Mouse (Mus musculus) C2C12 (cell line): ENCODE results near the gene Dcaf8. TPM values are rescaled to one million over a fixed set of nuclear protein-coding genes. Genes with fewer than 3 reads are reported as not detected.
A peak's percentile ranks its signal among the peaks of the same experiment; 100 is the strongest.

ENCODE experiments used
- H3K27me3 ChIP-seq: one replicate; pipeline ENCODE4 v1.6.1; 2011; ENCODE audit not compliant: control insufficient read depth, insufficient read depth, insufficient read length
- H3K36me3 ChIP-seq: one replicate; pipeline ENCODE4 v1.6.1; 2011; ENCODE audit not compliant: control insufficient read depth, insufficient read depth
- H3K4me3 ChIP-seq: one replicate; pipeline ENCODE4 v1.5.1; 2011; ENCODE audit warnings: mild to moderate bottlenecking, control low read depth; ENCODE audit not compliant: poor library complexity, insufficient read depth, severe bottlenecking
- H3K79me2 ChIP-seq: one replicate; pipeline ENCODE4 v1.6.1; 2011; ENCODE audit not compliant: control insufficient read depth, insufficient read depth
- H3K79me3 ChIP-seq: one replicate; pipeline ENCODE4 v1.6.1; 2011; ENCODE audit warnings: low read depth, control low read depth
- H3ac ChIP-seq: one replicate; pipeline ENCODE3; 2011; ENCODE audit warnings: low read depth; ENCODE audit not compliant: control insufficient read depth, insufficient read length
- CEBPB ChIP-seq: IDR thresholded peaks from one replicate; pipeline ENCODE4 v1.6.1; 2011; ENCODE audit warnings: low read depth, mild to moderate bottlenecking, control low read depth, moderate library complexity
- CTCF ChIP-seq: IDR thresholded peaks from one replicate; pipeline ENCODE4 v1.5.1; 2011; ENCODE audit not compliant: control insufficient read depth, insufficient read depth, insufficient read length
- FOSL1 ChIP-seq: IDR thresholded peaks from one replicate; pipeline ENCODE4 v1.8.0; 2011; ENCODE audit warnings: mild to moderate bottlenecking, low read length; ENCODE audit not compliant: poor library complexity, insufficient read depth, severe bottlenecking
- MAX ChIP-seq: IDR thresholded peaks from one replicate; pipeline ENCODE4 v1.6.1; 2011; ENCODE audit warnings: mild to moderate bottlenecking, control low read depth
- MYOD1 ChIP-seq: IDR thresholded peaks from one replicate; pipeline ENCODE4 v1.6.1; 2011; ENCODE audit warnings: low read depth; ENCODE audit not compliant: control insufficient read depth, insufficient read length
- MYOG ChIP-seq: IDR thresholded peaks from one replicate; pipeline ENCODE4 v1.6.1; 2011; ENCODE audit not compliant: control insufficient read depth, insufficient read length; ENCODE audit errors: extremely low read depth
- USF1 ChIP-seq: IDR thresholded peaks from one replicate; pipeline ENCODE4 v1.6.1; 2011; ENCODE audit warnings: low read depth, mild to moderate bottlenecking, control low read depth, moderate library complexity
- polyA plus RNA-seq: library from polyadenylated mRNA; unstranded; fragments of >200 nt; fragmentation: generic; extraction: Trizol; gene quantifications from one replicate; pipeline ENCODE4 v1.2.1, GENCODE M21; 2012; ENCODE audit warnings: missing spikeins

The Dcaf8 gene
- polyA plus RNA-seq, 1 experiment = 37.6 TPM

DNA sequence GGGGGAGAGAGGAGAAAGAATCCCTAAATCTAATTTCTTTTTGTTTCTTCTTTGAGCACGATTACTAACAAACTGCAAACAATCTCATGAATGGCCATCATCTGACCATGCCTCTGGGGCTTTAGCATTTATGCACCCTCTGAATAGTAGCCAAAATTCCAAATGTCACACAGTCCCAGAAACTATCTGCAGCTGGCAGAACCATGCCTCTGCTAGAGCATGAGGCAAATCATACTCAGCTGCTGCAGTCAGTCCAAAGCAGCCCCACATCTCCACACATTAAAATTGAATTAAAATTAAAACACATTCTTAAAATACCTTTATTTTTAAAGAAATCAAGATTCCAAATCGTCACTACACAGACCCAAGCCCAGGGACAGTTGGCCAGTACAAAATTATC lies 7.7 kb upstream of the Dcaf8 start:
- peaks cover 7% of the 10 kb centered on the region for H3K36me3 ChIP-seq
- TF ChIP-seq MYOG (no peak), CEBPB (no peak), CTCF (no peak), MYOD1 (peak; percentile 44), MAX (no peak)

DNA sequence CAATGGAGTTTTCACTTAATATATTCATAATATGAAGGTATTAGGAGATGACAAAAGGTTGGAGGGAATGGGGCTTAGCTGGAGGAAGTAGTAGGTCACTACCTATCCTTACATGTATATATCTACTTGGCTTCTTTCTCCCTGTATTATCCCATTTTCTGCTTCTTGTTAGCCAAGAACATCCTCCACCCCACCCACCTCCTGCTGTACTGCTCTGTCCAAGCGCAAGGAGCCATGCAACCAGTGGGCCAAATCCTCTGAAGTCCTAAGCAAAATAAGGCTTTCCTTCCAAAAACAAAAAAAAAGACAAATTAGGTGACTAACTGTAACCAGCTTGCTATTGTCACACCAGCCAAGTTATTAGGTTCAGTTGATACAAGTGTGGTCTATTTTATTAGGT lies 7.1 kb upstream of the Dcaf8 start:
- peaks cover 2% of the 10 kb centered on the region for H3K36me3 ChIP-seq
- no peaks in the 10 kb centered on the region for H3K27me3 ChIP-seq
- no peaks in the 10 kb centered on the region for H3K79me2 ChIP-seq
- H3K79me3 ChIP-seq = no peaks in the 10 kb centered on the region
- no peak overlapping the region for H3K4me3 ChIP-seq
- TF ChIP-seq FOSL1 (no peak), CTCF (no peak), CEBPB (no peak)
- H3ac ChIP-seq = no peak overlapping the region

More for the DNA sequence above, 7.7 kb upstream of the Dcaf8 start:
- H3K79me2 ChIP-seq = no peaks in the 10 kb centered on the region
- H3K27me3 ChIP-seq = no peaks in the 10 kb centered on the region
- no peak overlapping the region for H3ac ChIP-seq
- no peak overlapping the region for H3K4me3 ChIP-seq
- H3K79me3 ChIP-seq = no peaks in the 10 kb centered on the region

GRCm38 (mm10) chr1:172141529-172141928 lies 6.4 kb upstream of the Dcaf8 start:
- Histone ChIP-seq H3ac (no peak overlapping the region), H3K79me2 (no peaks in the 10 kb centered on the region), H3K27me3 (no peaks in the 10 kb centered on the region), H3K79me3 (no peaks in the 10 kb centered on the region), H3K36me3 (no peaks in the 10 kb centered on the region), H3K4me3 (no peak overlapping the region)
- no peak for TF ChIP-seq FOSL1
- TF ChIP-seq USF1 = no peak
- no peak for TF ChIP-seq MYOG

- Histone ChIP-seq H3K79me2 (peaks cover 5% of the 10 kb centered on the region), H3K36me3 (no peaks in the 10 kb centered on the region), H3K27me3 (no peaks in the 10 kb centered on the region), H3K4me3 (no peak overlapping the region), H3K79me3 (peaks cover under 1% of the 10 kb centered on the region), H3ac (no peak overlapping the region)
- TF ChIP-seq MAX = no peak
- no peak for TF ChIP-seq MYOD1
- no peak for TF ChIP-seq FOSL1
- TF ChIP-seq USF1 = no peak
- TF ChIP-seq CTCF = no peak
- no peak for TF ChIP-seq CEBPB
- TF ChIP-seq MYOG = no peak
Observed at GRCm38 (mm10) chr1:172143570-172143969, 4.3 kb upstream of the Dcaf8 start.

GRCm38 (mm10) chr1:172148279-172148954 lies 533 bp downstream of the Dcaf8 start:
- Histone ChIP-seq H3K79me2 (peaks cover 52% of the 10 kb centered on the region), H3ac (peak overlapping the region; percentile 74), H3K36me3 (peaks cover 26% of the 10 kb centered on the region), H3K79me3 (peaks cover 29% of the 10 kb centered on the region), H3K27me3 (no peaks in the 10 kb centered on the region), H3K4me3 (peak overlapping the region; percentile 83)
- no peak for TF ChIP-seq USF1
- TF ChIP-seq CEBPB = no peak
- no peak for TF ChIP-seq MAX
- TF ChIP-seq FOSL1 = no peak
- no peak for TF ChIP-seq MYOD1
- no peak for TF ChIP-seq CTCF
- TF ChIP-seq MYOG = no peak

- no peak for TF ChIP-seq MYOG
- TF ChIP-seq CTCF = no peak
- peaks cover 32% of the 10 kb centered on the region for H3K79me3 ChIP-seq
- peak overlapping the region; percentile 74 for H3ac ChIP-seq
- H3K4me3 ChIP-seq = peak overlapping the region; percentile 83
- H3K36me3 ChIP-seq = peaks cover 27% of the 10 kb centered on the region
- H3K27me3 ChIP-seq = no peaks in the 10 kb centered on the region
- H3K79me2 ChIP-seq = peaks cover 58% of the 10 kb centered on the region
Observed at GRCm38 (mm10) chr1:172148955-172149815, 1.3 kb downstream of the Dcaf8 start.
